Mouse (Mus musculus): ENCODE results near the gene Cyp2t4. TPM values are rescaled to one million over a fixed set of nuclear protein-coding genes. Genes with fewer than 3 reads are reported as not detected.
A peak's percentile ranks its signal among the peaks of the same experiment; 100 is the strongest.

Cyp2t4 gene
- polyA plus RNA-seq, 1 experiment from 2014 or later, result not detected

DNA sequence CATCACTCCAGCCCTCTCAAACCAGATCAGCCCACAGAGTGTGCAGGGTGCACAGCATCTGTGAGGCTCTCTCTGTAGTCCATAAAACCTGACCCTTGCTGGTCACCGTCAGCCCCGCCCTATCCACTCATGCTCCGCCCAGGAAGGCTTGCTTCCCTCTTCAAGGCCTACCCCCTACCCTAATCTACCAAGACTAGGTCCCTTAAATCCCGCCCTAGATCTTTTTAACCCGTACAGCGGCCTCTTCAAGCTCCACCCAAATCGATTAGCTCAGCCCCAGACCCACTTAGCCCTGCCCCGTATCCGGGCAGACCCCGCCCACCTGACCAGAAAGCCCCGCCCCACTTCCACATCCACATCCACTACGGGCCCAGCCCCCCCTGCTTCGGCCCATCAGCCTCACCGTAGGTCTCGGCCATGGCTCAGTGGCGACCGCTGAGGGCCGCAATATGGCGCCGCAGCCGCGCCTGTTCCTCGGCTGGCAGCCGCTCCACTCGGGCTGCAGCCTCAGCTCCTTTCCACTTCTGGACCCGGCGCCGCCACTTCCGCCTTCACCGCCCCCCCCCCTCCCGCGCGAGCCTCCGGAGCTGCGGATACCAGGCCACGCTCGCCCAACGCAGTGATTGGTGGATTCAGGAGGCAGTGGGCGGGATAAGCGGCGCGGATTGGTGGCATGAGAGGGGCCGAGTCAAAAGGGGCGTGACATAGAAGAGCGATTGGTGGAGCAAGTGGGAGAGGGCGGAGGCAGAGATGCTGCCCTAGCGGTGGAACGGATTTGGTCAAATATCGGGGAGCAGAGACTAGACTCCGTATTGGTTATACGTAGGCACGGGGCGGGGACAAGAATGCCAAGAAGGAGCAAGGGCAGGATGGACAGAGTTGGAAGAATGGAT, 25.1 kb downstream of the Cyp2t4 start, which contains the start of gene Rab4b:
Gene Rab4b (minus strand): TSS at position 573 of the 893 bp plus-strand sequence.
- Histone ChIP-seq H3K27me3 (ENCODE audit: insufficient read depth, poor library complexity, severe bottlenecking) (no peaks in the 10 kb centered on the region), H3K27ac (peak within 1 kb of the TSS; percentile 90), H3K9me3 (no peaks in the 10 kb centered on the region), H3K4me3 (peak within 1 kb of the TSS; percentile 63), H3K4me1 (replicated peaks) (peaks cover 19% of the 10 kb centered on the region), H3K36me3 (peaks cover 33% of the 10 kb centered on the region)
- WGBS, result under 1% methylated on average over 53 of the region's 53 CpGs
- peak; percentile 100 for DNase-seq (ENCODE audit: low spot score)

GRCm38 (mm10) chr7:27179217-27179918, 25.9 kb downstream of the Cyp2t4 start:
- H3K4me1 ChIP-seq (replicated peaks), result peaks cover 19% of the 10 kb centered on the region
- no peak for DNase-seq (ENCODE audit: low spot score)
- H3K27ac ChIP-seq, result peak overlapping the region; percentile 90
- H3K9me3 ChIP-seq, result no peaks in the 10 kb centered on the region
- H3K4me3 ChIP-seq, result peak overlapping the region; percentile 63
- WGBS, result 48% methylated on average over 16 of the region's 16 CpGs
- H3K36me3 ChIP-seq, result peaks cover 31% of the 10 kb centered on the region
- H3K27me3 ChIP-seq (ENCODE audit: insufficient read depth, poor library complexity, severe bottlenecking), result no peaks in the 10 kb centered on the region

DNA sequence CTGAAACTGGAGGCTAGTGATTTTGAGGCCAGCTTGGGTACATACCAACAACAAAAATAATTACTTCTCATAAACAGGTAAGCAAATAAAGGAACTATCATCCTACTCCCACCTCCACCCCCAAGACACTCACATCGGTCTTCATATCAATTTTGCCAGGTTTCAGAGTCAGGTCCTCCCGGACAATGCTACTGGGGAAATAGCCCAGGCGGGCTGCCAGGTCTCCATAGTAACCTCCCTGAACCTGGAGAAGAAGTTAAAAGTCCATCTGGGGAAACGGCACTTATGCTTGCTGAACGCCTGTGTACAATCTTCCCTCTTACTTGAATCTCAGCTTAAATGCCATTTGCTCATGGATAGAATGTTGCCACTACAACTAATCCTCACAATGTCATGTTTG, 26.5 kb downstream of the Cyp2t4 start:
- peaks cover 31% of the 10 kb centered on the region for H3K36me3 ChIP-seq
- H3K4me1 ChIP-seq (replicated peaks), result peaks cover 19% of the 10 kb centered on the region
- peaks cover 1% of the 10 kb centered on the region; the same call in 1 of the 2 replicates for H3K9me3 ChIP-seq
- DNase-seq (ENCODE audit: low spot score), result no peak
- no peak overlapping the region for H3K4me3 ChIP-seq
- no peak overlapping the region for H3K27ac ChIP-seq
- H3K27me3 ChIP-seq (ENCODE audit: insufficient read depth, poor library complexity, severe bottlenecking), result no peaks in the 10 kb centered on the region
- 69% methylated on average over 5 of the region's 5 CpGs for WGBS

GRCm38 (mm10) chr7:27180837-27181695, 27.6 kb downstream of the Cyp2t4 start, which contains the start of the genes Gm21983 and Mia:
Gm21983 (minus strand) TSS chr7:27181086.
Mia (minus strand) TSS chr7:27181157.
- H3K9me3 ChIP-seq, result peaks cover 10% of the 10 kb centered on the region; the same call in 1 of the 2 replicates
- 73% methylated on average over 14 of the region's 14 CpGs for WGBS
- H3K4me1 ChIP-seq (replicated peaks), result peaks cover 19% of the 10 kb centered on the region
- no peaks in the 10 kb centered on the region for H3K27me3 ChIP-seq (ENCODE audit: insufficient read depth, poor library complexity, severe bottlenecking)
- H3K36me3 ChIP-seq, result peaks cover 34% of the 10 kb centered on the region
- H3K27ac ChIP-seq, result no peak within 1 kb of the TSS
- no peak for DNase-seq (ENCODE audit: low spot score)
- H3K4me3 ChIP-seq, result no peak within 1 kb of the TSS

DNA sequence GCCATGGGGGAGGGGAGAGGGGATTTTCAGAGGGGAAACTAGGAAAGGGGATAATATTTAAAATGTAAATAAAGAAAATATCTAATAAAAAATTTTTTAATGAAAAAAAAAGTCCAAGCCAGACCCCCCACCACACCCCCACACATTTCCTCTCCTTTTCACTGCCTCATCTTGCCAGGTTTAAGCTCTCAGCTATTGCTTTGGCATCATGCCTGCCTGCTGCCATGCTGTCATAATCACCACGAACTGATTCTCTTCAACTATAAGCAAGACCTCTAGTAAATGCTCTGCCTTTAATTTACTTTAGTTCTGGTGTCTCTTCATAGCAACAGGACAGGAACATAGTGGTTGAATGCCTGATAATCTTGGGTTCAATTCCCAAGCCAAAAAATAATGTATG, 29.0 kb downstream of the Cyp2t4 start:
- no peak for DNase-seq (ENCODE audit: low spot score)
- 98% methylated on average over 1 of the region's 1 CpGs for WGBS
- H3K9me3 ChIP-seq, result peaks cover 12% of the 10 kb centered on the region; the same call in 1 of the 2 replicates
- H3K4me1 ChIP-seq (replicated peaks), result peaks cover 19% of the 10 kb centered on the region
- H3K27me3 ChIP-seq (ENCODE audit: insufficient read depth, poor library complexity, severe bottlenecking), result no peaks in the 10 kb centered on the region
- H3K36me3 ChIP-seq, result peaks cover 49% of the 10 kb centered on the region
- no peak overlapping the region for H3K27ac ChIP-seq
- H3K4me3 ChIP-seq, result no peak overlapping the region

DNA sequence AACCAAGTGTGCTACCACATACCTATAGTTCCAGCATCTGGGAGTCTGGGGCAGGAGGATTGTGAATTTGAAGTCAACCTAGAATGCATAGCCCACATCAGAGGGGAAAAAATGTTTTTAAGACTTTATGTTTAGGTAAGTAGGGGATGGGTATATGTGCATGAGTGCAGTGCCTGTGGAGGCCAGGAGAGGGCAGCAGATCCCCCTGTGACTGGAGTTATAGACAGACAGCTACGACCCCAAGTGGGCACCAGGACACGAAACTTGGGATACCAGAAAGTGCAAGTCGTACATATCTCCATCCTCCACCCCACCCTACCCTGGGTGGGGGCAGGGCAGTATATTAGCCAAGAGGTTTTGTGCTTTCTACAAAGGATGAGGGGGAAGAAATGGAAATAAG, 31.4 kb downstream of the Cyp2t4 start:
- WGBS, result 75% methylated on average over 3 of the region's 3 CpGs

DNA sequence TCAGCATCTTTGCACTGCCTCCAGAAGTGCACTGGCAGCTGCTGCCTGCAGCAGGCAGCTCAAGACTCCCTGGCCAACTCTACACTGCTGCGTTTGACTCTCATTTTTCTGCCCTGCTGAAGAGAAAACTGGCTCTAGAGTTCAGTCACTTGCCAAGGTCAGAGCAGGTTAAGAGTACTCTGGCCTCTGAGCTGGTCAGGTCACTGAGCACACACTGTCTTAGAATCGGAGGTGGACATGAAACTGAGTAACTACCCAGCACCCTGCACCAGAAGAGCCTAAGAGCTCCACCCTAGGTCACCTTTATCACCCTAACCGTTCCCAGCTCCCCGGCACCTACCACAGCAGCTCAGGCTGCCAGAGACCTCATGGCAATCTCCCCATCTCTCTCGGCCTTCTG, 32.5 kb downstream of the Cyp2t4 start:
- 92% methylated on average over 5 of the region's 5 CpGs for WGBS
- peaks cover 84% of the 10 kb centered on the region for H3K36me3 ChIP-seq

More for the DNA sequence above, 31.4 kb downstream of the Cyp2t4 start:
- H3K9me3 ChIP-seq, result peaks cover 12% of the 10 kb centered on the region; the same call in 1 of the 2 replicates
- H3K4me3 ChIP-seq, result no peak overlapping the region
- peak; percentile 57 for DNase-seq (ENCODE audit: low spot score)
- peaks cover 73% of the 10 kb centered on the region for H3K36me3 ChIP-seq
- 0 out of 2 replicates have a peak, but pooled peaks cover 3% of the 10 kb centered on the region for H3K4me1 ChIP-seq (replicated peaks)
- no peak overlapping the region for H3K27ac ChIP-seq
- no peaks in the 10 kb centered on the region for H3K27me3 ChIP-seq (ENCODE audit: insufficient read depth, poor library complexity, severe bottlenecking)

GRCm38 (mm10) chr7:27189271-27189931, 35.9 kb downstream of the Cyp2t4 start:
- DNase-seq (ENCODE audit: low spot score), result no peak
- 93% methylated on average over 10 of the region's 10 CpGs for WGBS

More for the DNA sequence above, 32.5 kb downstream of the Cyp2t4 start:
- Histone ChIP-seq H3K4me3 (no peak overlapping the region), H3K27me3 (ENCODE audit: insufficient read depth, poor library complexity, severe bottlenecking) (no peaks in the 10 kb centered on the region), H3K27ac (no peak overlapping the region), H3K9me3 (peaks cover 20% of the 10 kb centered on the region; the same call in 1 of the 2 replicates), H3K4me1 (replicated peaks) (no peaks in the 10 kb centered on the region)
- DNase-seq (ENCODE audit: low spot score), result no peak

DNA sequence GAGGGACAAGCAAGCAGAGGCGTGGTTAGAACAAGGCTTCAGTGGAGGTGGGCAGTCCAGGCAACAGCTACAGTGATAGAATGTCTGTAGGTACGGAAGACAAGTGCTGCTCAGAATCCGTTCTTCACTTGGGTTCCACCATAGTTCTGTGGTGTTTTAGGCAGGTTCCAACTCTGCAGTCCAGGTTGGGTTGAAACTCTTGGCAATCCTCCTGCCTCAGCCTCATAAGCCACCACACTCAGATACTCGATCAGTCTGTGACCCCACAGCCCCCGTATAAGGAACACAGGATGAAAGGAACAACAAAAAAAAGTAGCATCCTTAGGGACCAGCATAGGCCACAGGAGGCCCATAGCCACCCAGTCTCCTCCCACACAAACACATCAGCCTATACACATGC, 38.9 kb downstream of the Cyp2t4 start:
- 94% methylated on average over 5 of the region's 5 CpGs for WGBS
- Histone ChIP-seq H3K9me3 (peaks cover 9% of the 10 kb centered on the region; the same call in 1 of the 2 replicates), H3K36me3 (peaks cover 71% of the 10 kb centered on the region), H3K27me3 (ENCODE audit: insufficient read depth, poor library complexity, severe bottlenecking) (no peaks in the 10 kb centered on the region), H3K27ac (no peak overlapping the region), H3K4me1 (replicated peaks) (peaks cover 26% of the 10 kb centered on the region), H3K4me3 (no peak overlapping the region)
- DNase-seq (ENCODE audit: low spot score), result no peak

More at GRCm38 (mm10) chr7:27189271-27189931, 35.9 kb downstream of the Cyp2t4 start:
- Histone ChIP-seq H3K27ac (no peak overlapping the region), H3K27me3 (ENCODE audit: insufficient read depth, poor library complexity, severe bottlenecking) (no peaks in the 10 kb centered on the region), H3K4me1 (replicated peaks) (peaks cover 10% of the 10 kb centered on the region), H3K36me3 (peaks cover 98% of the 10 kb centered on the region), H3K4me3 (no peak overlapping the region), H3K9me3 (peaks cover 20% of the 10 kb centered on the region; the same call in 1 of the 2 replicates)

GRCm38 (mm10) chr7:27193731-27194130, 40.2 kb downstream of the Cyp2t4 start:
- Histone ChIP-seq H3K4me1 (replicated peaks) (peaks cover 26% of the 10 kb centered on the region), H3K9me3 (peaks cover 9% of the 10 kb centered on the region; the same call in 1 of the 2 replicates), H3K27ac (no peak overlapping the region), H3K36me3 (peaks cover 68% of the 10 kb centered on the region), H3K27me3 (ENCODE audit: insufficient read depth, poor library complexity, severe bottlenecking) (no peaks in the 10 kb centered on the region), H3K4me3 (peak overlapping the region; percentile 89)
- WGBS, result 89% methylated on average over 4 of the region's 4 CpGs
- no peak for DNase-seq (ENCODE audit: low spot score)

GRCm38 (mm10) chr7:27195681-27196611, 42.4 kb downstream of the Cyp2t4 start, which contains the start of the genes BC024978 and Snrpa:
BC024978 (plus strand) TSS chr7:27195781.
Snrpa (minus strand) TSS chr7:27196271.
- Histone ChIP-seq H3K27me3 (ENCODE audit: insufficient read depth, poor library complexity, severe bottlenecking) (no peaks in the 10 kb centered on the region), H3K36me3 (peaks cover 55% of the 10 kb centered on the region), H3K4me3 (peak within 1 kb of the TSS; percentile 89), H3K27ac (peak within 1 kb of the TSS; percentile 99), H3K9me3 (peaks cover under 1% of the 10 kb centered on the region; the same call in 1 of the 2 replicates), H3K4me1 (replicated peaks) (peaks cover 26% of the 10 kb centered on the region)
- 1% methylated on average over 64 of the region's 64 CpGs for WGBS
- peak; percentile 97 for DNase-seq (ENCODE audit: low spot score)

All from hindbrain, embryonic 10.5 days (tissue).